Mouse (Mus musculus) layer of hippocampus, adult 8-10 months (tissue): ENCODE measurements around the gene Fam205a3. TPM values are rescaled to one million over a fixed set of nuclear protein-coding genes. Genes with fewer than 3 reads are reported as not detected.
"Not testable (repeated sequence)": the region's sequence is repeated elsewhere in the genome, so short reads cannot be mapped to it uniquely, and the experiment has no call there.

Experiments
- DNase-seq, 2 experiments: peaks; one replicate each; pipeline ENCODE4 v3.0.0; 2022; ENCODE audit warnings: low spot score in 2 of 2
- total RNA-seq, 4 experiments: library from RNA; stranded (reverse); gene quantifications; 2 replicates each; pipeline ENCODE4 v1.2.4; 2022

Fam205a3 gene
- total RNA-seq = under 1 TPM; 0.14 to 0.61 (median 0.39) TPM

DNA sequence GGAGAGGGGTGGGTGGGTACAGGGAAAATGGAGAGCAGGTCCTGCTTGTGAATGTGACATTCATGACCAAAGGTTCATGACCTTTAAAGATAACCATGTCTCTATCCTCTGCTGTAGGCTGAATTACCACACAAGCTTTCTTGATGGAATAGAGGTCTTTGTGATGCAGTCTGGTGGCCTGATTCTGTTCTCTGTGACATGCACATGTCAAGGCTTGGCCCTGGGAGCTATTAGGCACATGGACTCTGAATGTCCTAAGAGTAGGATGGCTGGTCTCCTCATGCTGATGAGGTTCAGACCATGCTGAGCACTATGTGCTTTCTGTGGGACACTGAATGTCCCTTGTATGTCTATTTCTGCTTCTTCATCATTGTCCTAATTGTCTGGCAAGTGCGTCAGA lies at the start of gene Fam205a3:
Gene Fam205a3 (plus strand): TSS at position 301 of the 400 bp plus-strand sequence.
- not testable (repeated sequence) for DNase-seq

- DNase-seq = not testable (repeated sequence)
Measured at GRCm38 (mm10) chr4:42293967-42294366, 24.2 kb upstream of the Fam205a3 start, which contains the start of gene Gm21953. Gene Gm21953 (plus strand): TSS chr4:42294267.

Other genes starting within 250 kb of the Fam205a3 start
- gene Gm3893, start 227.1 kb upstream of the Fam205a3 start, total RNA-seq = not detected
- gene Gm13304, start 203.5 kb upstream of the Fam205a3 start, total RNA-seq = 10 to 100 TPM in 3 of 4 experiments, not detected in 1; 14.1 to 17.8 (median 15.9) TPM
- 10 to 100 TPM in 1 of 4 experiments, 1 to 10 TPM in 3; 5.1 to 15.5 (median 8.6) TPM for gene Gm13306, start 164.9 kb upstream of the Fam205a3 start, total RNA-seq
- 1 to 10 TPM in 3 of 4 experiments, under 1 TPM in 1; 0.50 to 2.0 (median 1.3) TPM for gene Gm13305, start 149.7 kb upstream of the Fam205a3 start, total RNA-seq
- gene Gm10600, start 77.7 kb upstream of the Fam205a3 start, total RNA-seq = 1 to 10 TPM in 3 of 4 experiments, not detected in 1; 6.3 to 9.4 (median 6.8) TPM
- not detected for gene Ccl21b, start 62.6 kb upstream of the Fam205a3 start, total RNA-seq
- gene Gm21953, start 24.1 kb upstream of the Fam205a3 start, total RNA-seq = not detected
- not detected for gene Gm21586, start 121.0 kb downstream of the Fam205a3 start, total RNA-seq
- 1 to 10 TPM; 2.2 to 3.9 (median 2.9) TPM for gene Gm2163, start 148.4 kb downstream of the Fam205a3 start, total RNA-seq
- under 1 TPM; 0.14 to 0.61 (median 0.39) TPM for gene Fam205a2, start 209.8 kb downstream of the Fam205a3 start, total RNA-seq